Mouse (Mus musculus): ENCODE data around the gene Snx8.

The Snx8 gene

DNA sequence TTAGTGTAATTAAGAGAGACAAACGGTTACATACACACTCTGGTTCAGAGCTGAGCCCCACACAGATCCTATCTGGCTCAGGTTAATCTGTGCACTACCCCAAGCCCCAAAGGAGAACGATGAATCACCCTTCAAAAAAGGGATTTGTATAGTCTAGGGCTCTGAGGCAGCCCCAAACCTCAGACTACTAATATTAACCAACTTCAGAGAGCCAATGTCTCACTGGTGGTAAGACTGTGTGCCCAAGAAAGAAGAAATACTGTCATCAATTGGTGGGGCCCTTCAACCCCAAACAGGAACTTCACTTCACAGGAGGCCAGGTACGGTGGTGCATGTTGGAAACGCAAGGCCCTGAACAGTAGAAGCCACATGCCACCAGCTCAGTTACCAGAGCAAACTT lies 43.8 kb downstream of the Snx8 start:
- DNase-seq (ENCODE audit: low spot score), result no peak

DNA sequence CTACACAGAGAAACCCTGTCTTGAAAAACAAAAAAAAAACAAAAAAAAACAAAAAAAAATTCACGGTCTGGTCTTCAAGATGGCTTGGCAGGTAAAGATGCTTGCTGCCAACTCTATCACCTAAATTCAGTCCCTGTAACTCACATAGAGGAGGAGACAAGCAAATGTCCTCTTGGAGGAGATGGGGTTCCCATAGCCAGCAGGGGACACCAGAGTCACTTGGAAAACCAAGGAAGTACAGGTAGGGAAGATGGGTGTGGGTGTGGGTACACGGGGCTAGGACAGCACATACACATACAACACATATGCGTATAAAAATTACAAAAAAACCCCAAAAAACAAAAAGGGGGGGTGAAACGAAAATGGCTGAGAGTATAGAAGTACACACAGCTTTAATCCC lies 46.2 kb downstream of the Snx8 start:
- DNase-seq (ENCODE audit: low spot score), result no peak

DNA sequence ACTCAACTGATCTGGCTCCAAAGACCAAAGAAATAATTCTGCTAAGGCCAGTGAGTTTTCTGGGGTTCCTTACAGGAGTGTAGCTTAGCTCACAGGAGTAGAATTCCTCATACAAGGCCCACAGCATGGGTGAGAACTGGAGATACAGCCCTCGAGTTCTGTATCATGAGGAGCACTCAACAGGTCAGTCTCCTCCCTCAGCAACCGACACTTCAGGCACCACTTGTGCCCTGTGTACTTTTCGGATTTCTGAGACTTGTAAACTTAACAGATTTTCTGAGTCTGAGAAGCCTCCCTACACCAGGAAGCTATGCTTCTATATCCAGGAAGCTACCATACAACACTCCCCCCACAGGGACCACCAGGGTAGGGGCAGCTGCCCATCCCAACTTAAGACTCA lies 49.2 kb downstream of the Snx8 start:
- DNase-seq (ENCODE audit: low spot score), result no peak

DNA sequence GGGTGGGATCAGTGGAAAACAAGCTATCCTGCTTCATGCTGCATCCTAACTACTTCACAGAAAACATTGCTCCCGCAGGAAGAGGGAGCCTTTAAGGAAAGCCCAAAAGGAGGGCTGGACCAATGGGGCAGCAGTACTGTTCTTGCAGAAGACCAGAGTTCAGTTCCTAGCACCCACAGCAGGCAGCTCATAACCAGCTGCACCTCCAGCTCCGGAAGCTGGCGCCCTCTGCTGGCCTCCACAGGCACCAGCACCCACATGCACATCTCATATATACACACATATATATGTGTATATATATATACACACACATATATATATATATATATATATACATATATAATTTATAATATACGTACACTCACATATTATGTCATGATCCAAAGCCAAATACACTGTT lies 50.3 kb downstream of the Snx8 start:
- DNase-seq (ENCODE audit: low spot score), result no peak

DNA sequence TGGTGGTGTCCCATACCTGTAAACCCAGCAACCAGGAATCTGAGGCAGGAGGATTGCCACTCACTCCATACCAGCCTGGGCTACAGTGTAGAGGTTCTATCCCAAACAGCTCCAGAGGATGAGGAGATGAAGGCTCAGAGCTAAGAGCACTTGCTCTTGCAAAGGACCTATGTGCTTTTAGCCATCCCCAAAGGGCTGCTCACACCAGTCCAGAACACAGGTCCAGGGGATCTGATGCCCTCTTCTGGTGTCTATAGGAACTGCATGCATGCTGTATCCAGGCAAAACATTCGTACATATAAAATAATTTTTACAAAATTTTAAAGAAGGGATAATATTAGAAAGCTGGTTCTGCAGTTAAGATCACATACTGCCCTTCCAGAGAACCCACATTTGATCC lies 52.4 kb downstream of the Snx8 start:
- peak; percentile 27 for DNase-seq (ENCODE audit: low spot score)

DNA sequence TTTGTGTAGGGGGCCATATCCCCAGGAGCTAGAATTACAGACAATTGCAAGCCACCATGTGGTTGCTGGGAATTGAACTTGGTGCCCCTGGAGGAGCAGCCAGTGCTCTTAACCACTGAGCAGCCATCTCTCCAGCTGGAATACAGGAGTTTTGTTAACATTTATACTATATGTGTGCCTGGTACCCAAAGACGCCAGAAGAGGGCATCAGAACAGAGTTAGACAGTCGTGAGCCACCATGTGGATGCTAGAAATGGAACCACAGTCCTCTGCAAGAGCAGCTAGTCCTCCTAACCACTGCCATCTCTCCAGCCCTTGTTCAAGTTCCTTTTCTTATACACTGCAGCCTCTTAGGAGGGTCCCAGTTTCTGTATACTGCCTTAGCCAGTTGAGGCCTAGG lies 55.4 kb downstream of the Snx8 start:
- DNase-seq (ENCODE audit: low spot score), result no peak

DNA sequence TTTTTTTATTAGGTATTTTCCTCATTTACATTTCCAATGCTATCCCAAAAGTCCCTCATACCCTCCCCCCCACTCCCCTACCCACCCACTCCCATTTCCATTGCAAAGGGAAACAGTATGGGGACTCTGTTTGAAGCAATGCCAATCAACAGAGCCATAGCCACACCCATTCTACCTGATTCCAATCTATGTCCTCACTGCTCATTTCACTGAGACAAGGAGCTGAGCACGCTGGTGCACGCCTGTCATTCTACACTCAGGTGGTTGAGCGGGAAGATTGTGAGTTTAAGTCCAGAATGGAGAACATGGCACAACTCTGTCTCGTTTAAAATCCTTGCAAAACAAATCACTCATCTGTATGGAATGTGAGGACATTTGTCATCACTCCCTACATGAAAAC lies 56.5 kb downstream of the Snx8 start:
- DNase-seq (ENCODE audit: low spot score), result no peak

DNA sequence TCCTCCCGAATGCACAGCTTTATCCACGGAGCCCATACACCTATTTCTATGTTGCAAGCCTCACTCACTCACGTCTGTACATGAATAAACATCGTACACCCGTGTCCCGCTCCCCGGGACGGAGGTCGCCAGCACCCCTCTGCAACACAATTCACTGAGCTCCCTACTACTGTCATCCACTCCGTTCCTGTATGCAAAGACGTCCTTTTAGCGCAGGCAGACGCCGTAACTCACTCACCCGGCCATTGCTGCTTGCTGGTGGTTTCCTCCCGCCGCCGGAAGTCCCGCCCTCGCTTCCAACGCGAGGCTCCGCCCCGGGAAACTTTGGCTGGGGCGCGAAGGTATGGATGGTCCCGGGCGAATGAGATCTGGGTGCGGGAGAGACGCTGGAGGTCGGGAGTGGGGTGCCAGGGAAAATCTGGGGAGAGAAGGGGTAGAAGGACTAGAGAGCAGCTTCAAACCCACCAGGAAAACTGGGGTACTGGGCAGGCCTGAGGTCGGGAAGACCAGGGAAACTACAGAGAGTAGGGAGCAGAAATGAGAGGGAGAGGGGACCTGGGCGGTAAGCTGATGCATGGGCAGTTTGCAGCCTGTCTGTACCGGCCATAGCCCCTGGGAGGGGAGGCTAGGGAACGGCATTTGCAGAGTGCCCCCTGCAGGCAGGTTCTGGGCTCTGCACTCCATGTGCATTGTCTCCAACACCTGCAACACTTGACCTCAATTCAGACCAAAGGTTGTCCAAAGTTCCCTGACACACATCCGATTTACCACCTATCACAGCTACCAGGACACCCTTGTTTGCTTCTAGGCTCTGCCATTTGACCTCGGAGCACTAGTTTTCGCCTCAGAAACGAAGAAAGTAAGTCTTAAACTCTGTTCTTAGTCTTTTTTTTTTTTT lies 57.2 kb downstream of the Snx8 start, which contains the start of gene Mrm2:
Gene Mrm2, minus strand, starts transcription at position 284 of the 898 bp plus-strand sequence.
- peak; percentile 77 for DNase-seq (ENCODE audit: low spot score)

DNA sequence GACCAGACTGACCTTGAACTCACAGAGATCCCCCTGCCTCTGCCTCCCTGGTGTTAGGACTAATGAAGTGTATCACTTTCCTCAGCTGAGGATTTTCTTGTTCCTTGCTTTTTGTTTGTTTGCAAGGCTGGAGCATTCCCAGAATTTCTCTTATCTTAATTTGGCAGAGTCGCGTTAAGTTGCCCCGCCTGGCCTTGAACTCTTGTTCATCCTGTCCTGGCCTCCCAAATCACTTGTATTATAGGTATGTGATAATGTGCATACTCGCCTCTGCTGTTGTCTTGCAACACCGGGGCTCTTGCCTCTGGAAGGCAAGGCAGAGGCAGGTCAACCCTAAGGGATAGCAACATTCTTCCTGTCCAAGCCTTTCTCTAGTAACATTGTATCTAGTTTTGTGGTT lies 65.0 kb downstream of the Snx8 start:
- DNase-seq (ENCODE audit: low spot score), result no peak

DNA sequence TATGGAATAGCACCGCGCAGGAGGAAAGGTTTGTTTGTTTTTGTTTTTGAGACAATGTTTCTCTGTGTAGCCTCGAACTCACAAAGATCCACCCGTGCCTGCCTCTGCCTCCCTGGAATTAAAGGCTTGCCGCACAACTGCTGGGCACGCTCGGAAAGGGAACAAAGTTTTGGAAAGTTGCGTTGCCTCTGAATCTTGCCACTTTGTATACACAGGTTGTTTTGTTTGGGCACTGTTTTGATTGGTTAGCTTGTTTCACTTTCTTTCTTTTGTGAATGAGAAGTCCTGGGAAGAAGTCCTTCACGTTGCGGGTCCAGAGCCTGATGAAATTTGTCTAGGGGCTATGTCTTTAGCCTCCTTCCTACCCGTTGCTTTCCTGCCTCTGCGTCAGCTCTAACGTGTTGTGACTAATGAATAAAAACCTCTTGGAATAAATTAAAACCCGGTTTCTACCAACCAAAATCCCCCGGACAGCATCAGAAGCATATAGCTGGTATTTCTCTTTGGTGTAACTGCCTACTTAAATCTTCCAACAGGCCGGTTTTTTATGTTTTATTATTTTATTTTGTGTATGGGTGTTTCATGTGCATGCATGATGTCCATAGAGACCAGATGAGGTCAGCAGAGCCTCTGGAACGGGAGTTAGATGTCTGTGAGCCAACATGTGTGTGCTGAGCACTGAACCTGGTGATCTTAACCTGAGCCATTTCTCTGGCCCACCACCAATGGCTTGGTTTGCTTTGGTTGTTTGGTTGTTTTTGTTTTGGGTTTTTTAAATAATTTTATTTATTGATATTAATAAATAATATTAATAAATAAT lies 67.1 kb downstream of the Snx8 start:
- no peak for DNase-seq (ENCODE audit: low spot score)

DNA sequence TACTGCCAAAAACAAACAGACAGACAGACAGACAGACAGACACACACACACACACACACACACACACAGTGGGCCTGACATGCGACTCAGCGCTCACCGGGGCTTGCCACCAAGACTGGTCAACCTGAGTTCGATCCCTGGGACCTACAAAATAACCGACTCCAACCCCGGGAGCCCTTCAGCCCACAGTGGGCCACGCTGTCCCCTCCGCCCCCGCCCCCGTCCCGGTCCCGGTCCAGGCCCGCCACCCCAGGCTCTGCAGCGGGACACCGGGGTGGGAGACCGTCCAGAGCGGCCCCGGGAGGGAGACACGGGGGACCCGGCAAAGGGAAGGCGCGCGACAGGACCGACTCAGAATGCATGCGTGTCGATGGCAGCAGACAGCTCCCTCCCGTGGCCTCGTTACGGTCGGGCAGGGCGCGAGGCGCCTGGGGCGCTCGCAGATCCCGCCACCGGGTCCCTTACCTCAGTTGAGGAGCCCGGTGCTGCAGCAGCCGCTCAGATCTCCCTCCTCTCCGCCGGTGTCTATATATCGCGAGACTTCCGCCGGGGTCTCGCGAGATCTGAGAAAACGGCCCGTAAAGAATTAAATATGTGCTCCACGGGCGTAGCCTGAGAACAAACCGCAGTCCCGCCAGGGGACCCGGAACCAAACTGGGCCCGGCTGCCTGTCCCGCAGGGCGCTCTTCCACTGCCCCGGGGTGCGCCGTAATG lies 67.9 kb downstream of the Snx8 start, which contains the start of the genes Mad1l1 and Nudt1:
Gene Mad1l1, minus strand, starts transcription at position 511 of the 714 bp plus-strand sequence.
Gene Nudt1, plus strand, starts transcription at position 615 of the 714 bp plus-strand sequence.
- DNase-seq (ENCODE audit: low spot score), result peak; percentile 93

DNA sequence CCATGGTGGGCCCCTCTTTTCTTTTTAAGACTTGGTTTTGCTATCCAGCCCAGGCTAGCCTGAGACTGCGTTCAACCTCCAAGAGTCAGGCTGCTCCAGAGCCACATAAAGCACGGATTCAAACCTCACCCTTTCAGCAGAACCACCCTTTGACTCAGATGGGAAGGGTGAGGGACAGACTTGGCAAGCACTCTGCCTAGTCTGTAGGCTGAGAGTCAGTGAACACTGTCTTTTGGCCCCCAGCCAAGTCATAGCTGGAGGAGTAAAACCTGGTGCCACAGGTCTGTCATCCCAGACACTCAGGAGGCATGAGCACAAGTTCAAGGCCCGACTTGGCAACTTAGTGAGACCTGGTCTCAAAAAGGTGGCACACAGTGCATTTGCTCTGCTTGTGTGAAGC lies 72.3 kb downstream of the Snx8 start:
- DNase-seq (ENCODE audit: low spot score), result no peak

DNA sequence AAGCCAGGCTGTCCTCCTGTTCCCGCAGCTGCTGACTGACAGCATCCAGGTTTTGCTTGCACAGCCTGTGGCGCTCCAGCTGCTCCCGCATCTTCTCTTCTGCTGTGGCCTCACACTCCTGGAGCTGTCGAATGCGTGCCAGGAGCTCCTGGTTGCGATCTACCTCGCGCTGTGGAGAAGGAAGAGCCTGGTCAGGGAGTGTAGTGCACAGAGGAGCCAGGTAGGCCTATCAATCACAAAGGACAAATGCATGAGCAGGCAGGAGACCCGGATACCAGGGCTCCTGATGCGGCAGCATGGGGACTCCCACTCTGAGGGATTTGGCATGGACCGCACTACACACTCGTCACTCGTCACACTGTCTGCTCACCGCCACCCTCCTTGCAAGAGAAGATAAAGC lies 81.5 kb downstream of the Snx8 start:
- no peak for DNase-seq (ENCODE audit: low spot score)

DNA sequence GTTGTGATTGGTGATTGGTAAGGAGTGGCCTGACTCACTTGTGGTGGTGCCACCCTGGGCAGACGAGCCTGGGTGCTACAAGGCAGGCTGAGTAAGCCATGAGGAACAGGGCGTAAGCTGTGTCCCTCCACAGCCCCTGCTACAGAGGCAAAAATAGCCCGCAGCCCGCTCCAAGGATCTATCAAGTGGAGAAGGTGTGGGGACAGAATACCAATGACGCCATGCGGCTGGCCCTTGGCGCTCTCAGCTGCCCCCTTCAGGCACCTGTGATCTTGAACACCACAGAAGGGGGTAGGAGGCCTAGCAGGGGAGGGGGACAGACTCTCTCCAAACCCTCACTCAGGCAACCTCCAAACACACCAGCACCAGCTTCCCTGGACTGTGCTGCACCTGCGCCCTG lies 83.0 kb downstream of the Snx8 start:
- DNase-seq (ENCODE audit: low spot score), result no peak

DNA sequence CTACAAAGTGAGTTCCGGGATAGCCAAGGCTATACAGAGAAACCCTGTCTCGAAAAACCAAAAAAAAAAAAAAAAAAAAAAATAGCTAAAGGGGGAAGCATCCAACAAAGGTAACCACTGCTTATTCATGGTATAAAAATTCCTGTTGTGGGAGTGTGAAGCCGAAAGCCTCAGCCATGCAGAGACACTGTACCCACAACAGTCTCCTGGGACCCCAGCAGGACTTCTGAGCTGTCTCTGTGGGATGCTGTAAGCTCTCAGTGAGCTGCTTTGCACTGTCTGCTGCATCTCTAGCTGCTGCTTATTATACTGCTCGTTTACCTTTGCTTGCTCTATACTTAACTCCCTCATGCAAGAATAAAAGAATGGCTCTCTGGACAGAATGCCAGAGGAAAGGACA lies 90.8 kb downstream of the Snx8 start:
- no peak for DNase-seq (ENCODE audit: low spot score)

DNA sequence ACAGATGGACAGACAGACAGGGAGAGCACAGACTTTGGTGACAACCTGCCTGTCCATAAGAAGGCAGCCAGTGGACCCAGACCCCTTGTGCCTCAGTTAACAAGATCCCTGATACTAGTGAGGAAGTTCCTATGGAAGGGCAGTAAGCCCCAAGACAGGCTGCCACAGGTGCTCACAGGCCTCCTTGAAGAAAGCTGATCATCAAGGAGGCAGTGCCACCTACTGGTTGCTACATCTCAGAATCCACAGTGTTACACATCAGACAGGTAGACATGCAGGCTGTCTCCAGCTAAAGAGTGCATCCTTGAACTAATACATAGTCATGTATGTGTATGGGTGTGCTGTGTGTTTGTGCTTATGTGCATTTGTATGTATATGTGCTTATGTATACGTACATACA lies 96.9 kb downstream of the Snx8 start:
- peak; percentile 80 for DNase-seq (ENCODE audit: low spot score)

Measured in layer of hippocampus, adult 11-12 months (tissue).